Mouse (Mus musculus) embryonic facial prominence, embryonic 14.5 days (tissue): Measurements from ENCODE around the gene Gnaz. TPM values are rescaled to one million over a fixed set of nuclear protein-coding genes. Genes with fewer than 3 reads are reported as not detected.

ENCODE experiments used
- polyA plus RNA-seq: library from polyadenylated mRNA; unstranded; fragments of >200 nt; fragmentation: Nextera tagmentation; extraction: Ambion mirVana; gene quantifications from 2 replicates; pipeline ENCODE4 v1.2.1, GENCODE M21; 2014

Gene Gnaz
- polyA plus RNA-seq, 1 experiment from 2014 or later, result 4.2 TPM

Other genes with a start within 250 kb of the Gnaz start
- gene Rsph14, start 65.4 kb downstream of the Gnaz start, polyA plus RNA-seq, result 0.39 and 2.4 TPM in 2 replicates
- gene Rab36, start 69.9 kb downstream of the Gnaz start, polyA plus RNA-seq, result 6.7 and 8.7 TPM in 2 replicates
- 6.7 and 8.1 TPM in 2 replicates for gene Bcr, start 93.4 kb downstream of the Gnaz start, polyA plus RNA-seq
- gene Specc1l, start 244.9 kb downstream of the Gnaz start, polyA plus RNA-seq, result 20.3 and 24.7 TPM in 2 replicates